Mouse (Mus musculus): ENCODE measurements at regions not wholly inside any gene's neighbourhood (a gene's known extent, or its start where the extent isn't known, plus 50 kb on each side); places are given as distances from the start of the nearest gene placed in this dataset.
A peak's percentile ranks its signal among the peaks of the same experiment; 100 is the strongest.
"Not testable (repeated sequence)": the region's sequence is repeated elsewhere in the genome, so short reads cannot be mapped to it uniquely, and the experiment has no call there.

DNA sequence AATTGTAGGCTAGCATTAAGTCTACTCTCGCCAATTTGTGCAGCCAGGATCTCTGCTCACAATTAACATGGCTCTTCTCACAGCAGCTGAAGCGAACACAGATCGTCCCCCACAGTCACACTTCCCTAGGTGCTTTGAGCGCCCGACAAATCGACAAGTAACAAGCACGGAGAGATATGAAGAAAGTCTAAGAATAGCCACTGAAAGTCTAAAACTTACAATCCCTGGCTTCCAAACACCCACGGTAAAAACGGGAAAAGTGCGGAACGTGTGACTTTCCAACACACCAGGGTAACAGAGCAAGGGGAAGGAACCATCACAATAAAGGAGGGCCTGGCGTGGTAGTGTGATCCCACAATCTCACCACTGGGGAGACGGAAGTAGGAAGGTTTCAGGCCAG, 114.8 kb upstream of the Gcfc2 start:
- Histone ChIP-seq H3K9me3 (replicated peaks; ENCODE audit: control insufficient read depth, low read length) (no peaks in the 10 kb centered on the region), H3K27me3 (ENCODE audit: control insufficient read depth, insufficient read depth, low read length) (no peaks in the 10 kb centered on the region), H3K9ac (ENCODE audit: low read length) (no peak overlapping the region), H3K27ac (ENCODE audit: low read length) (no peak overlapping the region), H3K4me2 (ENCODE audit: low read depth, low read length) (no peak overlapping the region), H3K4me1 (ENCODE audit: control insufficient read depth, insufficient read depth, low read length) (no peaks in the 10 kb centered on the region), H3K36me3 (ENCODE audit: control insufficient read depth, insufficient read depth, low read length) (no peaks in the 10 kb centered on the region), H3K4me3 (replicated peaks; ENCODE audit: low read length) (no peak overlapping the region)
- WGBS, result 92% methylated on average over 13 of the region's 13 CpGs
- ATAC-seq (ENCODE audit: insufficient read depth, low FRiP score), result no peak

DNA sequence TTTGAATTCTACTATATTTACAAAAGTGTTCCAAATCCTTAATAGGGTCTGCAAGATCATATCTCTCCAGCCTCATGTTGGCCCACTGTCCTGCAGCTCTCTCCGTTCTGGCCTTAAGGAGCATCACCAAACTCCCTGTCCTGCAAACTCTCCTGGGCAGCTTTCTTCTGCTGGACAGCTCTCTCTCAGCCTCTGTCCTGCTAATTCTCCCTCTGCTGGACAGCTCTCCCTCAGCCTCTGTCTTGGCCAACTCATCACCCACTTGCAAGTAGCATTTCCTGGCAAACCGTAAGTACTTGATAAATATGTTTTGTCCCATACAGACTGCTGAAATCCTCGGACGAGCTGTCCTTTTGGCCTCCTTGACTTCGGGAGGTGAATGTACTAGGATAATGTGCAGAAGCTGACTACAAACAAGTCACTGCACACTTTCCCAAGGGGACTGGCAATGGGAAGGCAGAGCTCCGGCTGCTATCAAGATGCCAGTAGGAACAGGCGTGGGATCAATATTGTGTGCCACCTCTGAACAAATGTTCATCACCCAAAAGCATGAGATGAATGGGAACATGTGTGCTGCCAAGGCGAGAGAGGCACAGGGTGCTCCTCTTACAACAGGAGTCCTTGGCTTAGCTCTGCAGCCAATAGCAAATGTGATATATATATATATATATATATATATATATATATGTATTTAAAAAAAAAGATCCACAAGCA, 108.1 kb upstream of the Gcfc2 start:
- no peak overlapping the region for H3K27ac ChIP-seq (ENCODE audit: low read length)
- no peaks in the 10 kb centered on the region for H3K4me1 ChIP-seq (ENCODE audit: control insufficient read depth, insufficient read depth, low read length)
- no peak overlapping the region for H3K9ac ChIP-seq (ENCODE audit: low read length)
- ATAC-seq (ENCODE audit: insufficient read depth, low FRiP score), result no peak
- H3K4me3 ChIP-seq (replicated peaks; ENCODE audit: low read length), result no peak overlapping the region
- H3K4me2 ChIP-seq (ENCODE audit: low read depth, low read length), result no peak overlapping the region
- no peaks in the 10 kb centered on the region for H3K36me3 ChIP-seq (ENCODE audit: control insufficient read depth, insufficient read depth, low read length)
- 65% methylated on average over 8 of the region's 8 CpGs for WGBS
- no peaks in the 10 kb centered on the region for H3K27me3 ChIP-seq (ENCODE audit: control insufficient read depth, insufficient read depth, low read length)
- H3K9me3 ChIP-seq (replicated peaks; ENCODE audit: control insufficient read depth, low read length), result no peaks in the 10 kb centered on the region

DNA sequence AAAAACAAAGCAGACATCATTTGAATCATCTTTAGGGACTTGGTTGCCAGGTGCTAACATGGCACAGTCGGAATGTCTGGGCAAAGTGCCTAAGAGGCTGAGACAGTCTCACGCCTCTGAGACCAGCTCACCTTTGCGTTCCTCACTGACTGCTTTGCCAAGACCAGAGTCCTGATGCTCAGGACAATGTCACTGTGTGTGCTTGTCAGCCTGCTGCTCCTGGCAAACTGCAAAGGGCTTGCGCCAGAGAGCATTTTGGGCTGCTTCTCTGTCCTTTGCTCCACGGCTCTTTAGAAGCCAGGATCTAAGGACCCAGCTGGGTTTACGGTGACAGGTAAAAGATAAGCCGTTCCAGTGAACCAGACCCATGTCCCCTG, 107.5 kb upstream of the Gcfc2 start:
- Histone ChIP-seq H3K27me3 (ENCODE audit: control insufficient read depth, insufficient read depth, low read length) (no peaks in the 10 kb centered on the region), H3K4me1 (ENCODE audit: control insufficient read depth, insufficient read depth, low read length) (no peaks in the 10 kb centered on the region), H3K9me3 (replicated peaks; ENCODE audit: control insufficient read depth, low read length) (no peaks in the 10 kb centered on the region), H3K4me2 (ENCODE audit: low read depth, low read length) (no peak overlapping the region), H3K36me3 (ENCODE audit: control insufficient read depth, insufficient read depth, low read length) (no peaks in the 10 kb centered on the region), H3K4me3 (replicated peaks; ENCODE audit: low read length) (no peak overlapping the region), H3K9ac (ENCODE audit: low read length) (no peak overlapping the region), H3K27ac (ENCODE audit: low read length) (no peak overlapping the region)
- ATAC-seq (ENCODE audit: insufficient read depth, low FRiP score), result no peak
- 77% methylated on average over 7 of the region's 7 CpGs for WGBS

DNA sequence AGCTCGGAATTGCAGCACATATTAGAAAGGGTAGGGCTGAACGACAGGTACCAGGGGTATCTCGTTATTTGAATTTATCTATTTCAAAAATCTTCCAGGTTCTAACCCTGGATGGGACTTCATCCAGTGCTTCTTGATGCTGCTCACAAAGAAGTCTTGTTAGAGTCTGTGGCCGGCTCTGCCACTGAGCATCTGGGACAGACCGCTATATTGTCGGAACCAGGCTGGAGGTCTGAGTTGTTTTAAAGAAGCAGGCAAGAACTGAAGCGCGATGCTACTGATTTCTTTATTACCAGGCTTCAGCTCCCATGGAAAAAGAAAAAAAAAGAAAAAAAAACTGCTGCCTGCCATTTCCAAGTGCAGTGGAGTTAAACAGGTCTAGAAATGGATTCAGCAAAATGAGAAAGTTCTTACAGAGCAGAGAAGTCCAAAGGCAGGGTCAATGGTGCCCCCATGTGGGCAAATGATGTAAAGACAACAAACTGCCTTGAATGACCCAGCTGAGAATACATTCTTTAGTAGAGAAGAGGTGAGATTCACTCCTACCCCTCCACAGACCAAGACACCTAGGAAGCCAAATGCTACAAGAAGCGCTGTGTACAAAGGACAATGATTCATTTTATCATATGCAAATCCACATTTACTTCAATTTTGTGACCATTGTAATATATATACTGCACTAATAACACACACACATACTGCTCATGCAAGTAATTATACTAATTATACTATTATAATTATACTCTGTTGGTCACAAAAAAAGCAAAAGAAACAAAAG, 106.2 kb upstream of the Gcfc2 start:
- Histone ChIP-seq H3K9me3 (replicated peaks; ENCODE audit: control insufficient read depth, low read length) (no peaks in the 10 kb centered on the region), H3K4me3 (replicated peaks; ENCODE audit: low read length) (no peak overlapping the region), H3K9ac (ENCODE audit: low read length) (no peak overlapping the region), H3K27ac (ENCODE audit: low read length) (no peak overlapping the region), H3K36me3 (ENCODE audit: control insufficient read depth, insufficient read depth, low read length) (no peaks in the 10 kb centered on the region), H3K4me1 (ENCODE audit: control insufficient read depth, insufficient read depth, low read length) (no peaks in the 10 kb centered on the region), H3K27me3 (ENCODE audit: control insufficient read depth, insufficient read depth, low read length) (no peaks in the 10 kb centered on the region), H3K4me2 (ENCODE audit: low read depth, low read length) (no peak overlapping the region)
- ATAC-seq (ENCODE audit: insufficient read depth, low FRiP score), result no peak
- 70% methylated on average over 9 of the region's 9 CpGs for WGBS

DNA sequence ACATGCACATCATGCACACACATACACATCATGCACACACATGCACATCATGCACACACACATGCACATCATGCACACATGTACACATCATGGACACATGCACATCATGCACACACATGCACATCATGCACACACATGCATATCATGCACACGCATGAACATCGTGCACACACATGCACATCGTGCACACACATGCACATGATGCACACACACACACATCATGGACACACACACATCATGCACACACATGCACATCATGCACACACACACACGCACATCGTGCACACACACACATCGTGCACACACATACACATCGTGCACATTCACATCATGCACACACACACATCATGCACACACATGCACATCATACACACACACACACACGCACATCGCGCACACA, 104.9 kb upstream of the Gcfc2 start:
- no peak for ATAC-seq (ENCODE audit: insufficient read depth, low FRiP score)
- H3K9me3 ChIP-seq (replicated peaks; ENCODE audit: control insufficient read depth, low read length), result no peaks in the 10 kb centered on the region
- no peak overlapping the region for H3K9ac ChIP-seq (ENCODE audit: low read length)
- H3K4me2 ChIP-seq (ENCODE audit: low read depth, low read length), result no peak overlapping the region
- H3K27ac ChIP-seq (ENCODE audit: low read length), result no peak overlapping the region
- H3K4me3 ChIP-seq (replicated peaks; ENCODE audit: low read length), result no peak overlapping the region
- no peaks in the 10 kb centered on the region for H3K4me1 ChIP-seq (ENCODE audit: control insufficient read depth, insufficient read depth, low read length)
- H3K36me3 ChIP-seq (ENCODE audit: control insufficient read depth, insufficient read depth, low read length), result no peaks in the 10 kb centered on the region
- 94% methylated on average over 10 of the region's 10 CpGs for WGBS
- no peaks in the 10 kb centered on the region for H3K27me3 ChIP-seq (ENCODE audit: control insufficient read depth, insufficient read depth, low read length)

DNA sequence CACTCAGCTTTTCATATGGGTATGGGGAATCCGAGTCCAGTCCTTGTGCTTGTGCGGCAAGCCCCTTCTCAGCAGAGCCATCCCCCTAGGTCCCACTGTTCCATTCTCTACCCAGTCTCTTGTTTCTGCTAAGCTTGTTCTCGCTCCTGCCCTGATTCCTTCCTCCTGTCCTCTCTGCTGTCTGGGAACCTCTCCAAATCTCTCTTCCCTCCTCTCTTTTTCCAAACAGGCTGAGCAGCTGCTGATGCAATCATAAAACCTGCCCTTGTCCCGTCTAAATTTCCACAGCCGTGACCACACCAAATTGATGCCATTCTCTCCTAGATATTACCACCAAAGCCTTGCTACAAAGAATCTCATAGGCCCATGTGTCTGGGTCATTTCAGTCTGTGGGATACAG, 103.4 kb upstream of the Gcfc2 start:
- no peaks in the 10 kb centered on the region for H3K4me1 ChIP-seq (ENCODE audit: control insufficient read depth, insufficient read depth, low read length)
- H3K9ac ChIP-seq (ENCODE audit: low read length), result no peak overlapping the region
- no peak for ATAC-seq (ENCODE audit: insufficient read depth, low FRiP score)
- H3K36me3 ChIP-seq (ENCODE audit: control insufficient read depth, insufficient read depth, low read length), result no peaks in the 10 kb centered on the region
- H3K4me2 ChIP-seq (ENCODE audit: low read depth, low read length), result no peak overlapping the region
- H3K27me3 ChIP-seq (ENCODE audit: control insufficient read depth, insufficient read depth, low read length), result no peaks in the 10 kb centered on the region
- no peak overlapping the region for H3K4me3 ChIP-seq (replicated peaks; ENCODE audit: low read length)
- WGBS, result 59% methylated on average over 5 of the region's 5 CpGs
- H3K9me3 ChIP-seq (replicated peaks; ENCODE audit: control insufficient read depth, low read length), result no peaks in the 10 kb centered on the region
- H3K27ac ChIP-seq (ENCODE audit: low read length), result no peak overlapping the region

DNA sequence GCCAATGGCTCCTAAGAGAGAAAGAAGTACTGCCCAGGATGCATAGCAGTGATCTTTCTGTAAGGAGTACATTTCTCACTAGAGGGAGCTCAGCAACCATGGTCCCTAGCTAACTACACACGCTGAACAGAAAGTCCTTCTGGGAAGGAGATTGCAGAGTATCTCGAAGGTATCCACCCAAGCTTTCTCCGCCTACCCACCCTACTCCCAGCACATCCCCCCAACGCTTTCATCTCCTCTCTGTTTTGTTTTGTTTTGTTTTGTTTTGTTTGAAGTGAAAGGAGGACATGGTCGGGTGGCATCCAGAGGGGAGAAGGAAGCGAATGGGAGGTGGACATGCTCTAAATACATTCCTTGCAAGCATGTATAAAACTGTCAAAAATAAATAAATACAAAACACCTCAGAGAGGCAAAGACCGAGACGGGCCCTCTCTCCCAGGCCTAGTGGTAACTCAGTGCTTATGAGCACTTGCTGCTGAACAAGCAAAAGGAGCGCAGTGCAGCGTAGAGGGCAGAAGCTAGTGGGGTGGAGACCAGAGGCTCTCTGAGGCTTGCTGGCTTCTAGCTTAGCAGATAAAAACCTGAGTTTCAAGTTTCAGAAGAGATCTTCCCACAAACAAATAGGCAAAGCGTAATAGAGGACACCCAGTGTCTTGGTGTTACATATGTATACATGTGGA, 83.9 kb upstream of the Gcfc2 start:
- peak overlapping the region; percentile 26 for H3K4me3 ChIP-seq (replicated peaks; ENCODE audit: low read length)
- 49% methylated on average over 11 of the region's 11 CpGs for WGBS
- ATAC-seq (ENCODE audit: insufficient read depth, low FRiP score), result no peak

DNA sequence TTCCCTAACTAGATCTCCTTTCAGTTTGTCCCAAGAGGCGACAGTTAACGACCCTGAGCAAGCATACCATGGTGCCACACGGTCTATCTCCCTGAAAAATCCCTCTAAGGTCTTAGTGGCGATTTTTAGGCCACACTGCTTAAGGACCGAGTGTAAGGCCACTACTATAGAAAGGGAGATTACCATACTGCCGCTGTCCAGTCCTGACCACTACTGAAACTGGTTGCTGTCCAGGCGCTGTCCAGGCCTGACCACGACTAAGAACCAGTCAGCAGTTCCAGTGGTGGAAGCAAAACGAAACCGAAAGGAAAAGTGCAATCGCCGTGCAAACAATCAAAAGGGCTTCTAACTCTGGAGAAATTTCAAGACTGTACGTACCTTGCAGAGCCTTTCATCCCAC, 55.3 kb upstream of the Gcfc2 start:
- not testable (repeated sequence) for H3K4me1 ChIP-seq (ENCODE audit: control insufficient read depth, insufficient read depth, low read length); H3K27me3 ChIP-seq (ENCODE audit: control insufficient read depth, insufficient read depth, low read length); H3K4me3 ChIP-seq (replicated peaks; ENCODE audit: low read length); H3K9me3 ChIP-seq (replicated peaks; ENCODE audit: control insufficient read depth, low read length); H3K27ac ChIP-seq (ENCODE audit: low read length); H3K4me2 ChIP-seq (ENCODE audit: low read depth, low read length); H3K9ac ChIP-seq (ENCODE audit: low read length); ATAC-seq (ENCODE audit: insufficient read depth, low FRiP score); H3K36me3 ChIP-seq (ENCODE audit: control insufficient read depth, insufficient read depth, low read length)
- 88% methylated on average over 13 of the region's 13 CpGs for WGBS

More for the DNA sequence above, 83.9 kb upstream of the Gcfc2 start:
- Histone ChIP-seq H3K27me3 (ENCODE audit: control insufficient read depth, insufficient read depth, low read length) (no peaks in the 10 kb centered on the region), H3K36me3 (ENCODE audit: control insufficient read depth, insufficient read depth, low read length) (no peaks in the 10 kb centered on the region), H3K27ac (ENCODE audit: low read length) (no peak overlapping the region), H3K4me2 (ENCODE audit: low read depth, low read length) (peak overlapping the region; percentile 40), H3K4me1 (ENCODE audit: control insufficient read depth, insufficient read depth, low read length) (no peaks in the 10 kb centered on the region), H3K9ac (ENCODE audit: low read length) (peak overlapping the region; percentile 52; the same call in 1 of the 2 replicates), H3K9me3 (replicated peaks; ENCODE audit: control insufficient read depth, low read length) (no peaks in the 10 kb centered on the region)

All from stomach, embryonic 16.5 days (tissue).